Mouse (Mus musculus): ENCODE results near the gene Brsk2.
"Not testable (repeated sequence)": the region's sequence is repeated elsewhere in the genome, so short reads cannot be mapped to it uniquely, and the experiment has no call there.

The Brsk2 gene

DNA sequence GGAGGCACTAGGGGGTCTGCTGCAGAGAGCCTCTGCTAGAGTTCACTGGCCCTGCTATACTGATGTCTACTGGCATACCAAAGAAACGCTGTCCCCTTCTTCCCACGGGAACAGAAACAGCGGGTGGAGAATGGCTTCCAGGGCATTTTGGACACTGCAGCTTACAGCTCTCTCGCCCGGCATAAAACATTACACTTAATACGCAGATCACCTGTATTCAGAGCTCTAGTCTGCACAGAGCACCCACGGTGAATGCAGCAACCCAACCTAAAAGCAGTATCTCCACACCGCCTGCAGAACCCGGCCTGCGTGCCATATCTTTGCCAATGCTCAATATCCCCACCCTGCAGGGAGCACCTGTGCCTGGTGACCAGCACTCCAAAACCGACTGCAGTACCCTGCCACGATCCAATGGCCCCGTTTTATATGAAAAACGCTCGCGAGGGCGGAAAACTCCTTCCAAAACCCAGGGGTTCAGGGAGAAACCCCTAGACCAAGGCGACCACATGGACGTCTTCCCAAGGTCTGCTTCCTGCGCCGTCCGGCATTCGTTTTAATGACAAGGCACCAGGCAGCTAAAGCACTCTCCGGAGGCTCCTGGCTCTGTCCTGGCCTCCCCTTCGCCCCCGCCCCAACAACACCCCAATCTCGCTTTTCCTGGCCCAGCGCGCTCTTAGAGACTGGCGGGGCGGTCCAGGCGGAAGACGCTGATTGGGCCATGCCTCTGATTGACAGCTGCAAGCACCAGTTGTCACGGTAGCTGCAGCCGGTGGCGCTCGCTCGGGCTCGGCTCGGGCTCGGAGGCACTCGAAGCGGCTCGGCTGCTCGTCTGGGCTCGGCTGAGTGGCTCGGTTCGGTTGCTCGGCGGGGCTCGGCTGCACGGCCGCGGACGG lies at the start of gene Brsk2:
Brsk2 (plus strand) TSS at position 846 of the 893 bp plus-strand sequence.
- peak; percentile 96 for DNase-seq

DNA sequence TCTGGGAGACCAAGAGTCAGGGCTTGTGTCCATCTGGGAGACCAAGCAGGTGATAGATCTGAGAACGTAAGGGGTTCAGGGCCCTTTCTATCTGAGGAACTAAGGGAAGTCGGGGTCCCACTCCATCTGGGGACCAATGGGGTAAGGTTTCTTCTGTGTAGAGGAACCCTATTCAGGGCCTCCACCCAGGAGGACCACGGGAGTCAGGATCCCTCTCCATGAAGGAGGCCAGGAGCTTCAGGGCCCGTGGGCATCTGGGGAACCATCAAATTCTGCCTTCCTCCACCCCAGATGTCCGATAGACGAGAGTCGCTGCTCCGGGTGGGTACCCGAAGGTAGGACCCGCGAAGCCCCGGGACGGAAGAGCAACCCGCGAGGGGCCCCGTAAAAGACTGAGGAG lies 47.7 kb upstream of the Brsk2 start:
- DNase-seq = no peak

DNA sequence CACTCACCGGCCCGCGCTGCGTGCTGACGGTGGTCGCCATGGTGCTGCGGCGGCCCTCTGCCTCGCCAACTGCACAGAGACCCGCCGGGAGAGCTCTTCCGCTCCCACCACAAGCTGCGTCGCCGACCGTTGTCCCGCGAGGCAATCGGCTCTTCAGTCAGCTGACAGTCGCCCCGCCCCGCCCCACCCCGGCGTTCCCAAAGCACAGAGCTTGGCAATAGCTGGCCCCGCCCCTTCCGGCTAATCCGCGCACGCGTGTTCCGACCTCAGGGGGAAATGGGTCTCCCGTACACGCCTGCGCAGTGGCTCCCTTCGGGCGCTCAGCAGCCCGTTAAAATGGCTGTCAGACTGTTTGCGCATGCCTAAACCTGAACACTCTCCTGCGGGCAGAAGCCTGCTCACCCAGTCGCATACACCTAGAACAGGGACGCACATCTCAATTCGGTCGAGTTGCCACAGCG lies 47.3 kb upstream of the Brsk2 start:
- DNase-seq = peak; percentile 100

DNA sequence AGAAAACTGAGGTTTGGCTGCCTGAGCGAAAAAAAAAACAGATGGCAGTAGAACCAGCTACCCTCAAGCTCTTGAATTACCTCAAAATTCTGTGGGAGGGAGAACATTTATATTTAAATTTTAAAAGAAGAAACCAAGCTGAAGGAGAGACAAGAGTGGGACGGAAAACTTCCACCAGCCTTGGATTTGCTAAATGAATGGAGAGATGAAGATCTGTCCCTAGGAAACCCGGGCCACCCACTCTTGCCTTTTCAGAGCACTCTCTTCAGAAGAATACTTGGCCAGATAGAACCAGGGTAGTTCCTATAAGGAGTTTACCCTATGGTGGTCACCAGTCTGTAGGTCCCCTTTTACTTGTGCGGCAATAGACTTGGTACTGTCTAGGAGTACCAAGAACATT lies 46.8 kb upstream of the Brsk2 start:
- DNase-seq = no peak

DNA sequence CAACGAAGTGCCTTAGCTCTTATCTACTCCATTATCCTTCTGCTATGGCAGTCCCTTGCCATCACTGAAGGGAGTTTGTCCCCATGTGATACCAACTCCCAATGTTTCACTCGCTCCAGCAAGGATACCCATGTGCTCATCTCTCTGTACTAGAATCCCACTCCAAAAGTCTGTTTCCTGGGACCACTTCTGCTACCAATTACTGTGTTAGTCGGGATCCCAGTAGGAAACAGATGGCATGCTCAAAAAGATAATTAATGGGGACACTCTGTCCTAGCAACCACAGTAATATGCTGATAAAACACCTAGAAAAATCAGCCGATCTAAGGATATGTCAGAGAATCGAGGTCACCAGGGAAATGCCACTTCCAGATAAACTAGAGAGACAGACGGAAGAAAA lies 41.0 kb upstream of the Brsk2 start:
- DNase-seq = no peak

DNA sequence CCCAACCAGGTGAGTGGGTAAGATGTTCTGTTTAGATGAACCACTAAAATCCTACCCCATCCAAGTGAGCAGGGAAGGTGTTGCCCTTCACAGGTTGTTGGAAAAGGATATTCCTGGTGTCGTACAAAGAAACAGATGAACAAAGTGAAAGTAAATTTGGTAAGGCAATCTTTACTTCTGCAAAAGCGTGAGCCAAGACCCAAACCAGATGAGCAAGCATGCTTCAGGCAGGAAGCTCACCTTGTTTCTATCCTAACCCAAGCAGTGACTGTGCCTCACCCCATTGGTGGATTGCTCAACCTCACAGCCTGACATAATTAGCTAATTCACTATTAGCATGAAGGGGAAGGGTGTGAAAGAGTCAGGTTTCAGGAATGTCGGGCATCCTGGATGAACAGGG lies 38.2 kb upstream of the Brsk2 start:
- no peak for DNase-seq

DNA sequence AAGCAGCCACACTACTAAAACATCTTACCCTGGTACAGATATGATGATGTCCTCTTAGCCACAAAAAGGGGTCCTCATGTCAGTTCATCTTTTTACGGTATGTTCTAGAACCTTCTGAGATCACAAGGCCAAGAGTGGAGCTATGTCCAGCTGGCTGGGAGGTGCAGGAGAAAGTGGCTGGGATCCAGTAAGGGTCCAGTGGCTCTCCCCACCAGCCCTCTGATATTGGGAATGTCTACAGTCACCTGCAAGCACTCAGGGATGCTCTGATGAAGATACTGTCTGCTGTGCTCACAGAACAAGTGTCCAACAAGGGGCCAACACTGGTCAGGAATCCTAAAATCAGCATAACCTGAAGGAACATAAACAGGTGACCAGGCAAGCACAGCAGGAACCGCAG lies 31.1 kb upstream of the Brsk2 start, which contains the start of gene Tollip:
Tollip (minus strand) TSS at position 101 of the 400 bp plus-strand sequence.
- no peak for DNase-seq

DNA sequence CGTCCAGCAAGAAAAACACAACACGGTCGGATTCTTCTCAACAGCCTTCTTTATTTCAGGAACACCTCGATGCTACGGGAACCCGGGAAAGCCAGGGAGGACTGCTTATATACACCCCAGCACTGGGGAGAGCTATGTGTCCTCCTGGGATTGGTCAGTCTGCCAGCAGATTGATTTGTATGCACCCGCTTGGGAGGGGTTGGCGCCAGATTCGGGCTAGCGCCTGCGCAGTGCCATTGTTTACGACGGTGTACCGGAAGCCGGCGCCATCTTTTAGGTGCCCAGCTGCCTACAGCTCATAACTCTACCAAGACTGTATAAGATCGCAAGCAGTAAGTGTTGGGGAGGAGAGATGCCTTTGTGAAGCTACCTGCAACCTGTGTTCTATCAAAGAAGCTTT lies 25.4 kb upstream of the Brsk2 start:
- DNase-seq = not testable (repeated sequence)

DNA sequence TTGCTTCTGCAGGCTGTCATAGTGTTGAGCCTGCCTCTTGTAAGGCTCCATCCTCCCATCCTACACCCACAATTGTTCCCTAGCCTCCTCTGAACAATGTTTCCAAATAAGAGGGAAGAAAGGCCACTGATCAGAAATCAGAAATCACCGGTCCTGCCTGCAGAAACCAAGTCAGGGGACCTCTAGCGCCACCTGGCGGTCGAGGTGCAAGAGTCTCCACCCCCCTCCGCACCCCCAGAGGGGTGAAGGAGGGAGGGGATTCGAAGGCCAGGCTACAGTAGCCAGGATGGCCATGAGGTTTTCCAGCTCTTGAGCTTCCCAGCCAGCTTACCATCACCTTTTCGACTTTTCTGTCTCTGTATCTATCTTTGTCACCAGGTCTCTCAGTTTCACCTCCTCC lies 24.6 kb upstream of the Brsk2 start:
- peak; percentile 69 for DNase-seq

DNA sequence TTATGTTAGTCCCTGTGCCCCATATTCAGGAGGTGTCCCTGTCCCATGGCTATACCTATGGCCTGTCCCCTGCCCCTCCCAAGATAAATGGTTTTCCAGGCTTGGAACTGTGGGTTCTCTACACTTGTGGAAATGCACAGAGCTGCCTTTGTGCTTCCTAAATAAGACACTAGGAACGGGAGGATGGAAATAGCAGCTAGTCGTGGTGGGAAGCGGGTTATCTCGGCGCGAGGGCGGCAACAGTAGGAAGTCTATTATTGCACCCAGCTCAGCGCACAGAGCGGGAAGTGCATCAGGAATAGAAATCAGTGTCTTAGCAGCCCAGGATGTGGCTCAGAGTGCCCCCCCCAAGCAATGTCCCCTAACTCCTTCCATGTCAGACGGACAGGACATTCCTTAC lies 20.9 kb upstream of the Brsk2 start:
- no peak for DNase-seq

DNA sequence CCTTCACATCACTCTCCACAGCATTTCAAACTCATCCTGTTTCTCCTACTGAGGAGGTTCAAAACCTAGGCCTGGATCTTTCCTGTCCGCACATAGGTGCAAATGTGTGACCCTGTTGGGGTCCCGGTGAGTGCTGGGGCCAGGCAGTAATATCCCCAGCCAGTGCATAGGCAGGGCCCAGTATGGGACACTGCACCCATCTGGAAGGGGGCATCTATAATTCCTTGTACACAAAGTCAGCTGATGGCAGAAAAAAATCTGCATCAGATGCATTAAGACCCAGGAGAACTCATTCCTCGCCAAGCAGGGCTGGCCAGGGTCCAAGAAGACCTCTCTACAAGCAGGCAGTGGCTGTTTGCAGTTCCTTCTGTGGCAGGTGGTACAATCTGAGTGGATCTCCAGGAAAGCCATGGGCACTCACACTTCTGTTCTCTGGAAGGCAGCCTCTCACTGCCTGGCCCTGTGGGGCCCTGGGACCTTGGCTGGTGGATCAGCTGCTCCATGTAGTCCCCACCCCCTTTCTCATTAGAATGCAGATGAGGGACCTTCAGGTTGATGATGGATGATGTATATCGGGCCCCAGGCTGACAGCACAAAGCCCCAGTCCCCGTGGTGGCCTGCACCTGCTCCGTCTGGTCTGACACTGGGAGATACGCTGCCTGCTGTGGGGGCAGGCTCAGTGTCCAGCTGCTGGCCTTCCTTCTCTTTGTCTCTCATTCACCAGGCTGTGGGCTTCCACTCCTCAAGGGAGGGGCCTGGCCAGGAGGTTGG lies 15.2 kb upstream of the Brsk2 start:
- DNase-seq = no peak

DNA sequence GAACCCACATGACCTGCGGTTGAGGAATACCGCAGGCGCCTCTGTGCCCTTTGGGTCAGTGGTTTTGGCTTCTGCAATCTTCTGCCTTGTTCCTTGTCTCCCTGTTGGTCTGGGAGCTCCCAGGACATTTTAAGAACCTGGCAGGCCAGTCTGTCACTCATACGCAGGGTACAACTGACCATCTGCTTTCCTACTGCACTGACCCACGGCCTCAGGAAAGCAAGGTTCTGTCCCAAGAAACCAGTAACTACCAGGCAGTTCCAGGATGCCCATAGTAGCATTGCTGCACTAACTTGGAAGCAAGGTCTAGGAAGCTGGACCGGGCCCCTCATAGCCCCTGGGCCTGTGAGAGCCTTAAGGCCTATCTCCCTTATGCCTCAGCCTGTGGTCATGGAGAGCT lies 14.6 kb upstream of the Brsk2 start:
- DNase-seq = no peak

DNA sequence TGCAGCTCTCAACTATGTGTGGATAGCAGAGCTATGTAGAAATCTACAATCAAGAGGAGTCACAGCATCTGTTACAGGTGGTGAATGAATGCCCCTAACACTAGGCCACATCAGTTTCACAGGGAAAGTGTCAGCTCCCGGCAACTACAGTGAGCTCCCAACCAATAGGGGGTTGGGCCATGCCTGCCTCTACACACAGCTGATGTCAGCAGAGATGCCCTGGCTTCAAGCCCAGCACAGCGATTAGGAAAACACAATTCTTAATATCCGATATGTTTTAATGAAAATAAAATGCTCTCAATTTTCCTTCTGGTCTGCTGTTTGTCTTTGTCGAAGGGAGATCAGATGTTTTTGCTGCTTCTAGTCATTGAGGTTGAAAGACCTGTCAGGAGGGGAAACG lies 6.1 kb upstream of the Brsk2 start:
- DNase-seq = no peak

DNA sequence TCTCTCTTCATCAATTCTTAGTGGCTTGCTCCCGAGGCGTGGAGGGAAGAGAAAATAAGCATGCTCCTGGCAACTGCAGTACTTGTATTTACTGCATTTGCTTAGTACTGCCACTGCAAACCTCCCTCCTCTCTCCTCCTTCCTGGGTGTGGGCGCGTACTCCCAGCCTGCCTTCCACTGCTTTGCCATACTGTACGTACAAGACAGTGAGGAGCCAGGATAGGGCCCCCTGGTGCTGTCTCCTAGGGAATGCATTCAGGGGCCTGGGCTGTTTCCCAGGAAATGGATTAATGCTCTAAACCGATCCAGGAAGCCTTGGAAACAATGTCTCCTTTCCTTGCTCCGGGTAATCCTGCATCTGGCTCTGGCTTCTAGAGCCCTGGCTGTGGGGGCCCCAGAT lies 3.6 kb upstream of the Brsk2 start:
- DNase-seq = no peak

DNA sequence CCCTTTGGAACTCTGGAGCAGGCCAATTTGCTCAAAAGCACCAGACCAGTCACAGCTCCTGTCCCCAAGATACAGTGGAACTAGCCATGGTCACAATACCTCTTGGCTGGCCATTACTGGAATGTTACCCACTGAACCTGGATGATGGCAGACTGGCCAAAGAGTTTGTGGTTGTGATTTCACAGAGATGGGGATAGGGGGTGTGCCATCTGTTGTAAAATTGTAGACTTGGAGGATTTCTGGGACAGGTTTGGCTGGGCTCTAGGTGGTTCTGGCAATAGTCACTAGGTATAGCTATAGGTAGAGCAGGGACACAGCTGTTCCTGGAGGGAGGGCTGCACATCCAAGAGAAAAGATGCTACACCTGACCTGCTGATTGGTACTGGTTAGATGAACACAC lies 2.0 kb upstream of the Brsk2 start:
- no peak for DNase-seq

DNA sequence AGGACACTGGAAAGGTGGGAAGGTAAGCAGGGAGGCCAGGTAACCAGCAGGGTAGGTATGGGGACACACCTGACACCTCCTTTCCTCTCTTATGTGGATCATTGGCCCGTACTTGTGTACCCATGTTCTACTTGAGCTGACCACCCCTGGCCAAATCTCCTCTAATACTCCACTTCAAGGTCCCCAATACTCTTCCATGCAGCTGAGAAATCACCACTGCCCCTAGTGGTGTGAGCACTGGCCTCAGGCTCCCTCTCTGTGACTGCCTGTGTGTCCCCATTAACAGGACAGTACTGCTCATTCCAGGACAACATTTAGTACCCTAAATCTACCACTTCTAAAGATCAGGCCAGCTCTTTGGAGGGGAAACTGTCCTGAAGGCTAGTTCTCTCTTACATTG lies 1.5 kb upstream of the Brsk2 start:
- no peak for DNase-seq

DNA sequence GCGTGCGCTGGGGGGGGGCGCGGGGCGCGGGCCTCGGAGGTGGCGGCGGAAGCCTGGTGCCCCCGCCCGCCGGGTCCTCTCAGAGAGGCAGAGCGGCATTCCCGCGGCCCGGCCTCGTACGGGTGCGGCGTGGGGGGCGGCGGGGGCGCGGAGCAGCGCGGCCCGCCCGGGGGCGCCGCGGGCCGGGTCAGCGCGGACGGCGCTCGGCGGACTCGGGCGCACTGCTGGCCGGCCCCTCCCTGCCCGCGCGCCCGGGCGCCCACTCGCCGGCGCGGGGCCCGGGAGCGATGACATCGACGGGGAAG lies 200 bp downstream of the Brsk2 start:
- DNase-seq = no peak

DNA sequence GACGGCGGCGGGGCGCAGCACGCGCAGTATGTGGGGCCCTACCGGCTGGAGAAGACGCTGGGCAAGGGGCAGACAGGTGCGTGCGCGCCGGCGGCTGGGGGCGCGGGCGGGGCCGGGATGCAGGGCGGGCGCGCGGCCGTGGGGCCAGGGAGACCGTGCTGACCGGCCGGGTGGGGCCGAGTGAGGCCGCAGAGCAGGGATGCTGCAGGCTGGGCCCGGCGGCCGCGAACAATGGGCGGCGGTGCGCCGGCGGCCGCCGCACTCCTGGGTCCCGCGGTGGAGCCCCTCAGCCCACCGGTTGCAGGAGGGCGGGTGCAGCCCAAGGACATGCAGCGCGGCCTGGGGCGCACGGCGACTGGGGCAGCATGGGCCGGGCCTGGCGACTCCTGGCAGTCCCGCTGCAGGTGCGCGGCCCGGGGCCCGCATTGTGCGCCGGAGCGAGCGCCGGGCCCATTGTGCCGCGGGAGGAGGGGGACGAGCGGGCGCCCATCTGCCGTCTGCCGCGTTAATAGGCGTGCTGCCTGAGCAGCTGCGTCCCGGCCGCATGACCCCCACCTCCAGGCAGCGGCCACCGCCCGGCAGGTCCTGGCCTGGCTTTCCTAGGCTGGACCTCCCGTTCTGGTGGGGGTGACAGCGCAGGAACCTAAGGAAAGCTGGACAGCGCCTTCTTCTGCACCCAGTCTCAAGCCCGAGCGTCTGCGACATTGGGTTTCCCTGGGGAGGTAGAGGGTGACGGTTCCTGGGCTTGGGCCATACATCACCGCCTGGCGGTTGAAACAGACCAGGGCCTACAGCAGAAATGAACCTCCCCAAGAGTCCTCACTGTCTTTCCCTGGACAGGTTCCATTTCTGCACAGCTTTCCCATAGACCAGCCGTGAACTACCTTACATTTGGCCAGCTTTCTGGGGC lies 808 bp downstream of the Brsk2 start:
- no peak for DNase-seq

DNA sequence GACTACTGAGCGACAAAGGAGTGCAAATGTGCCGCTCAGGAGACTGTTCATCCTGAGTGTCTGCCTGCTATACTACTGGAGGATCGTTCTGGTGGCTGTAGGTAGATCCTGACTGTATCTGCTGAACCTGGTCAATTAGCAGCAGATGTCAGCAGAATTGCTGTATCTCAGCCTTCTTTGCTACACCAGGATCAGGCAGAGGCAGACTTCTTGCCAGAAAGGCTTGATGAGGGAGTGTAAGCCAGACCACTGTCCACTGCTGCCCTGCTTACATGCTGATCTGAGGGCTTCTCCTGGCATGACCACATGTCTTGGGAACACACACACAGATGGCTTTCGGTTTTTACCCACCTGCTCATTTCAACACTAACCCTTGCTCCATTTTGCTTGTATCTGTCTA lies 2.3 kb downstream of the Brsk2 start:
- DNase-seq = no peak

DNA sequence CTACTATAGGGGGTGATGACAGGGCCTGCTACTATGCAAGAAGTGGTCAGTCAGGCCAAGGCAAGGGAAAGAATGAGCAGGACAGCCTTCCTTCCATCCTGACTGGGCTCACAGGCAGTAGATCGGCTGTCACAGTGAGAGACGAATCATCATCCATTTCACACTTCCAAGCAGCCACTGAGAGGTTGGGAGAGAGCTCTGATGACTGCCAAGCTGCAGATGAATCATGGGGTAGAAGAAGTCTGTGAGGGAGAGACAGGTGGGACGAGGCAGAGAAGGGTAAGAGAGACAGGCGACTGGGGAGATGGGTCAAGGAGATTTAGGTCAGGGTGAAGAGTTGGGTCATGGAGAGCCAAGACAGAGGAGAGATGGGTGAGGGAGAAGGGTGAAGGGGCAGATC lies 3.4 kb downstream of the Brsk2 start:
- no peak for DNase-seq

DNA sequence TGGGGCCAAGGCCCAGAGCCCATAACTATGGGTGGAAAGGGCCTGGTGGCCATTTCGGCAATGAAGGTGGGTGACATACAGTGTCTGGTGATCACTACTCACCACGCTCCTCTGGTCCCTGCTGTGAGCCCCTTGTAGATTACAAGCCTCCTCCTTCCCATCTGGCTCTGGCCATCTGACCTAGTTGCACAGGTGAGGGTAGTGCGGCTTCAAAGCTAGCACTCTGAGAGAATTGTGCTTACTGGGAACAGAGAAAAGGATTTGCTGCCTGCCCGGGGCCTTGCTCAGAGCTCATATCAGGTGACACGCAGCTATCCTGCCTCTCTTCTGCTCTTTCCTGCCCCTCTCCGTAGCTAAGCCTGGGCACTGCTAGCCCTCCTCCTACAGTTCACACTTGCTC lies 4.1 kb downstream of the Brsk2 start:
- DNase-seq = no peak

DNA sequence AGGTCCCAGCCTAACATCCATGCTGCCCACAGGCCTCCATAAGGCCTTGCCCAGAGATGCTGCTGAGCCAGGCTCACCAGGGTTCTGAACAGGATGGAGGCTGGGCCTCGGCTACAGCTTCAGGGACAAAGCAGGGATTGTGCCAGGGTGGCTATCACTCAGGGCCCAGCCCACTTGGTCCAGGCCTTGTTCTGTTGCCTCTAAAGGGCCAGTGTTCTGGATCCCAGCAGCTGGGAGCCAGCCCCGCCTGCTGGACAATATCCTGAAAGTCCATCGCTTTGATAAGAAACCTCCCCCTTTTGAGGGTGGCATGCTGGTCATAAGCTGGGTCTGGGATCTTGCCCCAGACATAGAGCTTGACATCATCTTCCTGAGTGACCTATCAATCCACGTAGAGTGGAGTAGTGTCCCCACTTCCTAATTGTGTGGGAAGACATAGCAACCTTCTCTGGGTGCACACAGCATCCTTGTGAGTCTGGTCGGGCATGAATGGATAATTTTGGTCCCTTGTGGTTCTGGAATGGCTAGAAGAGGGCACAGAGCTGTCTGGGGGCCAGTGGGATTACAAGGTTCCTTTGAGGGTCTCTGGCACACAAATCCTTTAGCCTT lies 6.1 kb downstream of the Brsk2 start:
- no peak for DNase-seq

DNA sequence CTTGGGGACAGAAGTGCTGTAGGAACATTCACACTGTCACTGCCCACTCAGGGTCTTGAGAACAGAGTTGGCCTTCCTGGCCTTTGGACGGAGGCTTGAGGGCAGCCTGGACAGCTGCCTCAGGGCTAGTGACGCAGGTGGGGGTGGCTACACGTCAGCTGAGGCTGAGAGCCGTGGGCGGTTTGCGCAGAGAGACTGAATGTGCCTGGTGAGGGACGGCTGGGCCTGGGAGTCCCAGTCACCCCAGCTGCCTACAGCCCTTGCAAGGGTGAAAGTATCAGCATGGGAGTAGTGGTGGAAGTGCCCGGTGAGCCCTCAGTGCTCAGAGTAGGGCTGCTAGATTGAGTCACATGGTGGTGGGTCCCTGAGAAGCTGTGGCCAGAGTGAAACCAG lies 6.6 kb downstream of the Brsk2 start:
- DNase-seq = no peak

All from lung, postnatal 36 days (tissue).